Mouse (Mus musculus) E14TG2a.4 (cell line): Measurements from ENCODE around the gene Hip1r.

ENCODE experiments used
- CTCF ChIP-seq: conservative IDR thresholded peaks from 2 replicates; pipeline ENCODE4 v1.5.1; 2014; ENCODE audit warnings: low read length
- NANOG ChIP-seq: IDR thresholded peaks from 2 replicates; pipeline ENCODE4 v1.6.1; 2014; ENCODE audit warnings: borderline replicate concordance, low read length, mixed read lengths
- POU5F1 ChIP-seq: IDR thresholded peaks from 2 replicates; pipeline ENCODE4 v1.6.1; 2014; ENCODE audit warnings: low read length, borderline replicate concordance

GRCm38 (mm10) chr5:124025146-124025545 is 51.7 kb downstream of the Hip1r start:
- TF ChIP-seq CTCF (no peak), POU5F1 (no peak), NANOG (no peak)
